Mouse (Mus musculus): Measurements from ENCODE around the gene Zbtb20.

DNA sequence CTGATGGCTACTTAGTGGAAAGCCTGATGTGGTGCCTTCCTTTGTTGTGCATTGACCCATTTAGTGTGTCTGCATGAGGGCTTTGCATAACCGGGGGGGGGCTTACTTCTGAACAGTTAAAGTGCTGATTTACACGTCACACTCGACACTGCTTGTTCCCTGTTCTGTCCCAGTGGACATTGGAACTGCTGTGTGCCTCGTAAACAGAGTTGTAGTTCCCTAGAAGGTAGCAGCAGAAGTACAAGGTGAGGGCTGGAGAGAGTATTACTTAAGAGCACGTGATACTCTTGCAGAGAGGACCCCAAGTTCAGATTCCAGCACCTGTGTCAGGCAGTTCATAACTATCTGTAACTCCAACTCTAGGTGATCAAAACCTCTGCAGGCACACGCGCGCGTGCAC lies 648.5 kb downstream of the Zbtb20 start:
- no peak for TF ChIP-seq CTCF (IDR thresholded peaks at IDR 0.05; ENCODE audit: control insufficient read depth, insufficient read depth, low read length)
- TF ChIP-seq POLR2A (IDR thresholded peaks at IDR 0.05; ENCODE audit: borderline replicate concordance, control insufficient read depth, low read depth, low read length), result no peak

Data from bone marrow, adult 2 months (tissue).